Mouse (Mus musculus) lung, postnatal 0 days (tissue): ENCODE results near the gene Sumf1.

Source experiments
- CTCF ChIP-seq: IDR thresholded peaks from 2 replicates; pipeline ENCODE4 v1.5.1; 2016; ENCODE audit warnings: antibody characterized with exemption, mild to moderate bottlenecking
- EP300 ChIP-seq: IDR thresholded peaks from 2 replicates; pipeline ENCODE4 v1.6.1; 2016; ENCODE audit warnings: antibody characterized with exemption, mild to moderate bottlenecking, control low read depth

DNA sequence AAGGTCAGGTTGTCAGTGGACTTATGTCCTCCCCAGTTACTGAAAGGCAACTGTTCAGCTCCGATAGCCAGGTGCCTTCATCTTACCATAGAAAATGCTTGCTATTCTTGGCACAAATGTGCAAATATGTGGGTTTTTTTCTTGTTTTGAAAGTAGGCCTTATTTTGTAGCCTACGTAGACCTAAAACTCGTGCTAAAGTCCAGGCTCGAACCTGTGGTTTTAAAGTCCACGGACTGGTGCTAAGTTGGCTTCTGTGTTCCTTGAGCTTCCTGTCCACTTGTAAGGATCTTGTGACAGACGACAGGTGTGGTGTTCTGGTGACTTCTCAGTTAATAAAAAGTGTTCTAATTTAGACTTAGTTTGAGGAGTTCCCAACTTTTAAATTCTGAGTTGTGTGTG lies 42.7 kb upstream of the Sumf1 start:
- no peak for TF ChIP-seq EP300
- TF ChIP-seq CTCF, result no peak
